Mouse (Mus musculus): Measurements from ENCODE around the gene Ccdc36.

The Ccdc36 gene

DNA sequence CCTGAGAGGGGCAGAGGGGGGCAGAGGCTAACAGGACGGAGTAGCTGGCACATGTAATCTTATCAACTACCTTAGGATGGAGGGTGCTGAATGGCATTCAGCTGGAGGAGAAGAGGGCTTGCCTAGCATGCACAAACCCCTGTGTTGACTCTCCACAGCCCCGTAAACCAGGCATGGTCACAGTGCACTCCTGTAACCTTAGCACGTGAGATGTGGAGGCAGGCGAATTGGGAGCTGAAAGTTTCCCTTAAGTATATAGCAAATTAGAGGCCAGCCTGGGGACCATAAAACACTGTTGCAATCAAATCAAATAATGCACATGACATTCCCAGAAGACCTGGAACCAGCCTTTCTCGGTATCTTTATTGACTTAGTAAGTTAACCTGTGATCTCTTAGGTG is 49.5 kb downstream of the Ccdc36 start:
- in situ Hi-C loops (cut with MboI, MseI): no loop called here

DNA sequence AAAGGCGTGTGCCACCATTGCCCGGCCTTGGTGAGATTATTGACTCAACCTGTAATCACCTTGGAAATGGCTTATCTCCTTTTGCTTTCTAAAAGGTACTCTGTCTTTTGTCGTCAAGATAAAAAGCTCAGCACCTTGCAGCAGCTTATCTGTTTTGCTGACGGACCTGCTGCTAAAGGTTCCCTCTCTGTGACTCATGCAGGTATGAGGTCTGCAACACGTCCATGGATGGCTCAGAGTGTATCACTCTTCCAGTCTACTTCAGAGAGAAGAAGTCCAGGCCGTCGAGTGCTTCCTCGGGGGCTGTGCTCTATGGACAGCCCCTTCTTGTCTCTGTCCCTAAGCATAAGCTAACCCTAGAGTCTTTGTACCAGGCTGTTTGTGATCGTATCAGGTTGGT is 50.0 kb downstream of the Ccdc36 start:
- in situ Hi-C loops (cut with MboI, MseI): no loop called here
